Mouse (Mus musculus): ENCODE measurements around the gene Tfdp2.

GRCm38 (mm10) chr9:96214171-96214570 lies 18.1 kb downstream of the Tfdp2 start:
- no peak for TF ChIP-seq POLR2A (IDR thresholded peaks at IDR 0.05; ENCODE audit: extremely low read depth, insufficient read depth, low read length)
- TF ChIP-seq CTCF (IDR thresholded peaks at IDR 0.05; ENCODE audit: extremely low read depth, insufficient read depth, low read length) = no peak
